Mouse (Mus musculus): ENCODE measurements at regions not wholly inside any gene's neighbourhood (a gene's known extent, or its start where the extent isn't known, plus 50 kb on each side); places are given as distances from the start of the nearest gene placed in this dataset.

- Histone ChIP-seq H3K4me3 (ENCODE audit: insufficient read depth, low read depth, low read length) (no peak overlapping the region), H3K27ac (ENCODE audit: insufficient read depth, low read depth, low read length) (no peak overlapping the region), H3K4me1 (ENCODE audit: control insufficient read depth, insufficient read depth, low read length) (peaks cover 8% of the 10 kb centered on the region), H3K36me3 (ENCODE audit: control insufficient read depth, insufficient read depth, low read length) (no peaks in the 10 kb centered on the region), H3K27me3 (replicated peaks; ENCODE audit: control insufficient read depth, insufficient read depth, low read length) (no peaks in the 10 kb centered on the region)
- no peak for DNase-seq
- 90% methylated on average over 3 of the region's 3 CpGs for WGBS
- TF ChIP-seq POLR2A (IDR thresholded peaks at IDR 0.05; ENCODE audit: low read depth, low read length), result no peak
- no peak for TF ChIP-seq CTCF (conservative IDR thresholded peaks at IDR 0.05; ENCODE audit: insufficient read depth, insufficient read length, low read depth, low read length)
Observed at GRCm38 (mm10) chr19:6647216-6647615, 104.4 kb upstream of the Slc22a12 start.

DNA sequence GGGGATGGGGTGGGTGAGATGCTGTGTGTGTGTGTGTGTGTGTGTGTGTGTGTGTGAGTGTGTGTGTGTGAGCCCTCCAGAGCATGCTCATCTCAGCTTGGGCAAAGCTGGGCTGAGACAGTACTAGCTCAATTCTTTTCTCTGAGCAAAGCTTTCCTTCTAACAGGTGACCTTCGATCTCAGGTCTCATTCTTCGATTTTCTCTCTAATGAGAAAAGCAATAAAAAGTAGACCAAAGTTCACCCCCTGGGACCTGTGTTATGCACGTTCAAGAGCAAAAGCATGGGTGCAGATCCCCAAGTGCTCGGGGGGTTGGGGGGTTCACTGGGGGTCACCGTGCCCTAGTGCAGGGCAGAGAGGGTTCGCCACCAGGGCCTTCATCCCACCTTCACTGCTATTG lies 103.1 kb upstream of the Slc22a12 start:
- Histone ChIP-seq H3K27me3 (replicated peaks; ENCODE audit: control insufficient read depth, insufficient read depth, low read length) (no peaks in the 10 kb centered on the region), H3K4me3 (ENCODE audit: insufficient read depth, low read depth, low read length) (no peak overlapping the region), H3K27ac (ENCODE audit: insufficient read depth, low read depth, low read length) (peak overlapping the region; percentile 43; the same call in 1 of the 2 replicates), H3K4me1 (ENCODE audit: control insufficient read depth, insufficient read depth, low read length) (peaks cover 8% of the 10 kb centered on the region), H3K36me3 (ENCODE audit: control insufficient read depth, insufficient read depth, low read length) (no peaks in the 10 kb centered on the region)
- peak; percentile 70 for DNase-seq
- TF ChIP-seq POLR2A (IDR thresholded peaks at IDR 0.05; ENCODE audit: low read depth, low read length) (no peak), CTCF (conservative IDR thresholded peaks at IDR 0.05; ENCODE audit: insufficient read depth, insufficient read length, low read depth, low read length) (no peak)
- WGBS, result 49% methylated on average over 6 of the region's 6 CpGs

DNA sequence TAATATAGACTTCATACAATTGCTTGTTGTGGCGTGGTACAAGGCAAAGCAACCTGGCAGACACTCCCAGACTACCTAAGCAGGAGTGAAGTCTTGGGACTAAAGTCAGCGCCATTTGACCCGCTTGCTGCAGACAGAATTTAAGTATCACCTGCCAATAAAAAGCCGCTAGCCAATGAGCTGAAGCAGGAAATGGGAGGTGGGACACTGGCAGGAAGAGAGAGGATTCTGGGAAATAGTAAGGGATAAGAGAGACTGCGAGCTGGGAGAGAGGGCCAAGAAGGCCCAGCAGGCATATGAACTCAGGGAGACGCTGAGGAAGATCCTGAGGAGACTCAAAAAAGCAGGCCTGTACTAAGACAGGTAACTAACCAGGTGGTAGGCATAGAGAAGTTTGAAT lies 102.0 kb upstream of the Slc22a12 start:
- no peaks in the 10 kb centered on the region for H3K36me3 ChIP-seq (ENCODE audit: control insufficient read depth, insufficient read depth, low read length)
- peaks cover 8% of the 10 kb centered on the region for H3K4me1 ChIP-seq (ENCODE audit: control insufficient read depth, insufficient read depth, low read length)
- 88% methylated on average over 6 of the region's 6 CpGs for WGBS
- no peaks in the 10 kb centered on the region for H3K27me3 ChIP-seq (replicated peaks; ENCODE audit: control insufficient read depth, insufficient read depth, low read length)
- no peak for TF ChIP-seq POLR2A (IDR thresholded peaks at IDR 0.05; ENCODE audit: low read depth, low read length)
- TF ChIP-seq CTCF (conservative IDR thresholded peaks at IDR 0.05; ENCODE audit: insufficient read depth, insufficient read length, low read depth, low read length), result no peak
- H3K27ac ChIP-seq (ENCODE audit: insufficient read depth, low read depth, low read length), result no peak overlapping the region
- no peak overlapping the region for H3K4me3 ChIP-seq (ENCODE audit: insufficient read depth, low read depth, low read length)
- DNase-seq, result peak; percentile 30

- H3K27me3 ChIP-seq (replicated peaks; ENCODE audit: control insufficient read depth, insufficient read depth, low read length), result no peaks in the 10 kb centered on the region
- no peaks in the 10 kb centered on the region for H3K4me1 ChIP-seq (ENCODE audit: control insufficient read depth, insufficient read depth, low read length)
- H3K36me3 ChIP-seq (ENCODE audit: control insufficient read depth, insufficient read depth, low read length), result no peaks in the 10 kb centered on the region
- H3K4me3 ChIP-seq (ENCODE audit: insufficient read depth, low read depth, low read length), result no peak overlapping the region
- H3K27ac ChIP-seq (ENCODE audit: insufficient read depth, low read depth, low read length), result no peak overlapping the region
- no peak for DNase-seq
- 84% methylated on average over 7 of the region's 7 CpGs for WGBS
- TF ChIP-seq CTCF (conservative IDR thresholded peaks at IDR 0.05; ENCODE audit: insufficient read depth, insufficient read length, low read depth, low read length) (no peak), POLR2A (IDR thresholded peaks at IDR 0.05; ENCODE audit: low read depth, low read length) (no peak)
Observed at GRCm38 (mm10) chr19:6639681-6640080, 96.8 kb upstream of the Slc22a12 start.

- Histone ChIP-seq H3K36me3 (ENCODE audit: control insufficient read depth, insufficient read depth, low read length) (no peaks in the 10 kb centered on the region), H3K27me3 (replicated peaks; ENCODE audit: control insufficient read depth, insufficient read depth, low read length) (no peaks in the 10 kb centered on the region), H3K27ac (ENCODE audit: insufficient read depth, low read depth, low read length) (no peak overlapping the region), H3K4me3 (ENCODE audit: insufficient read depth, low read depth, low read length) (no peak overlapping the region), H3K4me1 (ENCODE audit: control insufficient read depth, insufficient read depth, low read length) (peaks cover 8% of the 10 kb centered on the region; the same call in 1 of the 2 replicates)
- WGBS, result 45% methylated on average over 10 of the region's 10 CpGs
- no peak for DNase-seq
- no peak for TF ChIP-seq POLR2A (IDR thresholded peaks at IDR 0.05; ENCODE audit: low read depth, low read length)
- TF ChIP-seq CTCF (conservative IDR thresholded peaks at IDR 0.05; ENCODE audit: insufficient read depth, insufficient read length, low read depth, low read length), result no peak
Observed at GRCm38 (mm10) chr19:6633400-6633799, 90.6 kb upstream of the Slc22a12 start.

GRCm38 (mm10) chr19:6631817-6632216 lies 89.0 kb upstream of the Slc22a12 start:
- Histone ChIP-seq H3K27me3 (replicated peaks; ENCODE audit: control insufficient read depth, insufficient read depth, low read length) (no peaks in the 10 kb centered on the region), H3K4me1 (ENCODE audit: control insufficient read depth, insufficient read depth, low read length) (peaks cover 8% of the 10 kb centered on the region; the same call in 1 of the 2 replicates), H3K4me3 (ENCODE audit: insufficient read depth, low read depth, low read length) (no peak overlapping the region), H3K36me3 (ENCODE audit: control insufficient read depth, insufficient read depth, low read length) (no peaks in the 10 kb centered on the region), H3K27ac (ENCODE audit: insufficient read depth, low read depth, low read length) (no peak overlapping the region)
- no peak for DNase-seq
- 92% methylated on average over 5 of the region's 5 CpGs for WGBS
- TF ChIP-seq POLR2A (IDR thresholded peaks at IDR 0.05; ENCODE audit: low read depth, low read length) (no peak), CTCF (conservative IDR thresholded peaks at IDR 0.05; ENCODE audit: insufficient read depth, insufficient read length, low read depth, low read length) (no peak)

DNA sequence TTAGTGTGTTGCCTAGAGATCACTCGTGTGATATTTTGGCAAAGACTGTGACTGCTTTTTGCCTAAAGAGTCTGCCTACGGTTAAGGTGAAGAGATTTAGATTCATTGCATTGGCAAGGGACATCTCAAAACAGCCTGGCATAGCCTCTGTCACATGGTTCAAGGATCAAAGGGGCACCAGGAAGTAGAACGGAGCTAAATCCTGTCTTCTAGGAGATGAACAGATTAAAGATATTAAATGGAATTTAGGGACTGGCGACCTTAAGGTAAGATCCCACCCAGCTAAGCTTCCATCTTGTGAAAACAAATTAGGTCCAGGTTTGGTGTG lies 87.7 kb upstream of the Slc22a12 start:
- no peak overlapping the region for H3K4me3 ChIP-seq (ENCODE audit: insufficient read depth, low read depth, low read length)
- H3K4me1 ChIP-seq (ENCODE audit: control insufficient read depth, insufficient read depth, low read length), result peaks cover 8% of the 10 kb centered on the region; the same call in 1 of the 2 replicates
- 43% methylated on average over 4 of the region's 4 CpGs for WGBS
- H3K36me3 ChIP-seq (ENCODE audit: control insufficient read depth, insufficient read depth, low read length), result no peaks in the 10 kb centered on the region
- DNase-seq, result peak; percentile 55
- peak overlapping the region; percentile 53 for H3K27ac ChIP-seq (ENCODE audit: insufficient read depth, low read depth, low read length)
- no peaks in the 10 kb centered on the region for H3K27me3 ChIP-seq (replicated peaks; ENCODE audit: control insufficient read depth, insufficient read depth, low read length)
- TF ChIP-seq CTCF (conservative IDR thresholded peaks at IDR 0.05; ENCODE audit: insufficient read depth, insufficient read length, low read depth, low read length) (no peak), POLR2A (IDR thresholded peaks at IDR 0.05; ENCODE audit: low read depth, low read length) (no peak)

Measured in kidney, adult 2 months (tissue).